Mouse (Mus musculus) megakaryocyte-erythroid progenitor cell, adult 5-6 weeks (primary cell): ENCODE measurements at regions not wholly inside any gene's neighbourhood (a gene's known extent, or its start where the extent isn't known, plus 50 kb on each side); places are given as distances from the start of the nearest gene placed in this dataset.
A peak's percentile ranks its signal among the peaks of the same experiment; 100 is the strongest.

Experiments used
- ATAC-seq: replicated peaks from 2 replicates; pipeline ENCODE4 v1.8.0; 2016; ENCODE audit warnings: mild to moderate bottlenecking, inconsistent platforms; ENCODE audit not compliant: severe bottlenecking, poor library complexity, low FRiP score, low TSS enrichment

DNA sequence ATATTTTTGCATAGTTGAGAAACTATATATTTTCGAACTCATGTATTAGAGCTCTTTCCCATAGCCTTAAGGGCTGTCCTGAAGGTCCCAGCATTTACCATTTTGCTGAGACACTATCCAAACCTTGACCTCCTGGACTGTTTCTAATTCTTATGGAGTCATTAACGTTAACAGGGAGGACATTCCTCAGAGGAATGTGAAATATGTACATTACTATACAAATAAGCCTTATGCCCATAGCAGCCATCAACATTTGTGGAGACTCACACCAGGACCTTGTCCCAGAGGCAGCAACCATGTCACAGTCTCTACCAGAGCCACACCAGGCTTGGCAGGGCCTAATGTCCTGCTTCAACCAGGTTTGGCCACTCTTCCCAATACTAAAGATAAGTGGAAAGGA lies 54.6 kb upstream of the Atp13a3 start:
- ATAC-seq = no peak

DNA sequence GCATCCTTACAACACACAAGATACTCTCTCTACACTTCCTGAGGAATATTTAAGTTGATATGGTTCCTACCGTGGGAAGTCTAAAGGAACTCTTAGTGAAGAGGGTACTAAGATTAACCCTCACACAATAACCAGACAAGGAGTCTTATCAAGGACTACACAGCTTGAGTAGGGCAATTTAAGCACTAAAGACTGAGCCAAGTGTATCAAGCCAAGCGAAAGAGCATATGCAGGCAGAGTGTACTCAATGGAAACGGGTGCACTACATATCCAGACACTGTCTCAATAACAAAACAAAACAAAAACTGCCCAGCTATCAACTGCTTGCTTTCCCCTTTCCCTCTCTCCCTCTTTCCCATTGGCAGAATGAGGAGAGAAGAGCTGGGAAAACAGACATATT lies 52.1 kb upstream of the Atp13a3 start:
- ATAC-seq = peak; percentile 87

DNA sequence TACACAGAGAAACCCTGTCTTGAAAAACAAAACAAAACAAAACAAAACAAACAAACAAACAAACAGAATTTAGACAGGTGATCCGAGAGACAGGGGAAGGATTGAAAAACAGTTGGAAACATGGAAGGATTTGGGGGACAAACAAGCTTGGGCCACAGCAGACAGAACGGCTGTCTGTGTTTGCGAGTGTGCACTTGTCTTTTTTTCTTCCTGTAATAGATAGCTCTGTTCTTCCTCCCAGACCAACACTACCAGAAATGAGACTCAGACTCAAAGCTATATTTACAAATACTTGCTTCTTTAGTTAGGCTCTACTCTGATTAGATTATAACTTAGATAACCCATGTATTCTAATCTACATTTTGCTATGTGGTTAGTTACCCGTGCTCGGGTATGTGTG lies 51.6 kb upstream of the Atp13a3 start:
- 0 out of 2 replicates have a peak, but pooled peaks have one; percentile 19 for ATAC-seq

DNA sequence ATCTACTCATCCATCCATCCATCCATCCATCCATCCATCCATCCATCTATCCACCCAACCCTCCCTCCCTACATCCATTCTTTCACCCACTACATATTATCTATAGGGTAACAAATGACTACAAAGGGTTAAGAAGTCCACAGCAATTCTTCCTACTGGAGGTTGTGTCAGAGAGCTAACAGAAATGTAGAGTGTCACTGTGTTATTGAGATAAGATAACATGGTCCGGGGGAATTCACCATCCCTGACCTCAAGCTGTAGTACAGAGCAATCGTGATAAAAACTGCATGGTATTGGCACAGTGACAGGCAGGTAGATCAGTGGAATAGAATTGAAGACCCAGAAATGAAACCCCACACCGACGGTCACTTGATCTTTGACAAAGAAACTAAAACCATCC lies 50.9 kb upstream of the Atp13a3 start:
- ATAC-seq = peak; percentile 66
